Mouse (Mus musculus) CH12.LX (cell line): ENCODE measurements around the gene Map3k14.

Experiments used
- BHLHE40 ChIP-seq: IDR thresholded peaks from 2 replicates; pipeline ENCODE4 v1.6.1; 2011; ENCODE audit warnings: mild to moderate bottlenecking, low read depth, low read length, improper control_type of control experiment
- CTCF ChIP-seq, 2 experiments: IDR thresholded peaks in 1 of 2; conservative IDR thresholded peaks in 1 of 2; 2 replicates each; pipeline ENCODE4 v1.5.1; 2011 to 2012; ENCODE audit warnings: low read depth in 2 of 2, low read length in 2 of 2, improper control_type of control experiment in 1 of 2, inconsistent platforms in 1 of 2, mild to moderate bottlenecking in 1 of 2, moderate library complexity in 1 of 2
- EP300 ChIP-seq: IDR thresholded peaks from 2 replicates; pipeline ENCODE4 v1.6.1; 2011; ENCODE audit warnings: low read length, improper control_type of control experiment
- IRF4 ChIP-seq: IDR thresholded peaks from 2 replicates; pipeline ENCODE4 v1.6.1; 2014; ENCODE audit warnings: low read depth, mild to moderate bottlenecking, inconsistent platforms, low read length, improper control_type of control experiment
- KAT2A ChIP-seq: IDR thresholded peaks from 2 replicates; pipeline ENCODE4 v1.6.1; 2012; ENCODE audit warnings: low read length, improper control_type of control experiment, inconsistent platforms; ENCODE audit not compliant: insufficient replicate concordance
- MAFK ChIP-seq: IDR thresholded peaks from 2 replicates; pipeline ENCODE4 v1.6.1; 2011; ENCODE audit warnings: low read length, improper control_type of control experiment; ENCODE audit not compliant: insufficient replicate concordance
- NRF1 ChIP-seq: IDR thresholded peaks from 2 replicates; pipeline ENCODE4 v1.6.1; 2014; ENCODE audit warnings: low read depth, mild to moderate bottlenecking, inconsistent platforms, low read length, improper control_type of control experiment, moderate library complexity
- PAX5 ChIP-seq: IDR thresholded peaks from 2 replicates; pipeline ENCODE4 v1.6.1; 2012; ENCODE audit warnings: low read length, inconsistent platforms, mixed read lengths
- POLR2A ChIP-seq: IDR thresholded peaks from 2 replicates; pipeline ENCODE4 v1.6.1; 2011; ENCODE audit warnings: low read depth, mild to moderate bottlenecking, improper control_type of control experiment, low read length
- POLR2AphosphoS2 ChIP-seq: IDR thresholded peaks from 2 replicates; pipeline ENCODE4 v1.6.1; 2011; ENCODE audit warnings: low read depth, low read length, improper control_type of control experiment
- UBTF ChIP-seq: IDR thresholded peaks from 2 replicates; pipeline ENCODE4 v1.6.1; 2012; ENCODE audit warnings: low read depth, mild to moderate bottlenecking, inconsistent platforms, low read length, improper control_type of control experiment, moderate library complexity

DNA sequence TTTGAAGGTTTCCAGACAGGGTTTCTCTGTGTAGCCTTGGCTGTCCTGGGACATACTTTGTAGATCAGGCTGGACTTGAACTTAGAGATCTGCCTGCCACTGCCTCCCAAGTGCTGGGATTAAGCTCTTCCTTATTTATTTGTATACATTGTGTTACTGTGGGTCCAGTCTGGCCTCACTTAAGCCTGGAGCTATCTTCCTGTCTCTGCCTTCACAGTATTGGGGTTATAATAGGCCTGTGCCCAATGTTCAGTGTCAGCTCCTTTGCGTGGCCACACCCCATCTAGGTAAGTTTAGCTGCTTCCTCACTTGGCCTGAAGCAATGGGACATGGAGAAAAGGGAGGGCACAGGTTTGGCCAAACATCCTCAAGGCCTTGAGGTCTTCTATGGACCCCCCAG lies 90.8 kb downstream of the Map3k14 start:
- TF ChIP-seq MAFK, result no peak
- TF ChIP-seq EP300, result no peak; the same call in 1 of the 2 replicates
- no peak for TF ChIP-seq KAT2A
- no peak for TF ChIP-seq IRF4
- TF ChIP-seq UBTF, result no peak; the same call in 1 of the 2 replicates
- no peak for TF ChIP-seq CTCF (conservative IDR thresholded peaks at IDR 0.05 in 1 of 2, IDR thresholded peaks at IDR 0.05 in 1 of 2; ENCODE audit: low read depth in 2 of 2, low read length in 2 of 2)
- no peak for TF ChIP-seq NRF1
- no peak for TF ChIP-seq BHLHE40
- TF ChIP-seq POLR2AphosphoS2, result no peak
- no peak for TF ChIP-seq POLR2A
- TF ChIP-seq PAX5, result no peak
